Mouse (Mus musculus): ENCODE data around the gene Derl3. TPM values are rescaled to one million over a fixed set of nuclear protein-coding genes. Genes with fewer than 3 reads are reported as not detected.
A peak's percentile ranks its signal among the peaks of the same experiment; 100 is the strongest.

The Derl3 gene
- polyA plus RNA-seq, 1 experiment from 2014 or later = 2.9 TPM

DNA sequence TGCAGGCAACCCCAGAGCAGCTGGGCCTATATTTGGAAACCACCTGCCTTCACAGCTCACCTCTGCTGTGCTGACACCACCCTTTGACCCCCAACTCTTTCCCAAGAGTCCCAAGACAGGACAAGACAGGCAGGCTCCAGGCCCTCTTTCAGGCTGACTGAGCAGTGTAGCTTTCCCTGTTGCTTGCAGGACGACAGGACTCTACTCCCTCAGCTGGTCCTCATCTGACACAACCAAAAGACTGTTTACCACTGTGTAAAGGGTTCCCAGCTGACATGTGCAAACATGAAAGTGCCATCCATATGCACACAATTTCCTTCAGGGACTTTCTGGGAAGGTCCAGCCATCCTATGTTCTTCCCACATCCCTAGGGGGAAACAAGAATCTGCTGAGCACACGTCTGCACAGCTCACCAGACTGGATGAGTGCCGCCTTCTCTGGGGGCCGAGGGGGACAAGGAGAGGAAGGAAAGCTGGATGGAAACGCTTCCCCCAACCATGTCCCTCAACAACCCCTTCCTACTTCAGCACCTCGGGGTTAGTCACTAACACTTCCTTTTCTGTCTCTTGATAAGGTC is 19.9 kb downstream of the Derl3 start:
- Histone ChIP-seq H3K36me3 (ENCODE audit: control insufficient read depth, insufficient read depth, low read length) (peaks cover 5% of the 10 kb centered on the region; the same call in 1 of the 2 replicates), H3K4me1 (replicated peaks; ENCODE audit: control insufficient read depth, insufficient read depth, low read length) (no peaks in the 10 kb centered on the region), H3K4me3 (ENCODE audit: low read depth, low read length) (no peak overlapping the region), H3K27ac (ENCODE audit: low read depth, low read length) (no peak overlapping the region), H3K27me3 (ENCODE audit: control insufficient read depth, insufficient read depth, low read length) (no peaks in the 10 kb centered on the region), H3K9me3 (ENCODE audit: control insufficient read depth, low read length) (no peaks in the 10 kb centered on the region), H3K4me2 (replicated peaks; ENCODE audit: low read depth, low read length) (no peak overlapping the region), H3K9ac (ENCODE audit: low read depth, low read length) (no peak overlapping the region)
- no peak for ATAC-seq (ENCODE audit: low FRiP score)
- WGBS = 76% methylated on average over 6 of the region's 6 CpGs
- no peak for DNase-seq (ENCODE audit: low spot score)

GRCm38 (mm10) chr10:75915557-75915956 is 22.3 kb downstream of the Derl3 start:
- H3K4me1 ChIP-seq (replicated peaks; ENCODE audit: control insufficient read depth, insufficient read depth, low read length) = no peaks in the 10 kb centered on the region
- WGBS = 88% methylated on average over 7 of the region's 7 CpGs
- DNase-seq (ENCODE audit: low spot score) (no peak), ATAC-seq (ENCODE audit: low FRiP score) (no peak)
- H3K27me3 ChIP-seq (ENCODE audit: control insufficient read depth, insufficient read depth, low read length) = no peaks in the 10 kb centered on the region
- peaks cover 5% of the 10 kb centered on the region; the same call in 1 of the 2 replicates for H3K36me3 ChIP-seq (ENCODE audit: control insufficient read depth, insufficient read depth, low read length)
- H3K27ac ChIP-seq (ENCODE audit: low read depth, low read length) = no peak overlapping the region
- H3K4me3 ChIP-seq (ENCODE audit: low read depth, low read length) = no peak overlapping the region
- H3K9ac ChIP-seq (ENCODE audit: low read depth, low read length) = no peak overlapping the region
- no peaks in the 10 kb centered on the region for H3K9me3 ChIP-seq (ENCODE audit: control insufficient read depth, low read length)
- H3K4me2 ChIP-seq (replicated peaks; ENCODE audit: low read depth, low read length) = no peak overlapping the region

GRCm38 (mm10) chr10:75916840-75917239 is 23.6 kb downstream of the Derl3 start:
- H3K9me3 ChIP-seq (ENCODE audit: control insufficient read depth, low read length) = no peaks in the 10 kb centered on the region
- no peak for ATAC-seq (ENCODE audit: low FRiP score)
- no peak for DNase-seq (ENCODE audit: low spot score)
- H3K9ac ChIP-seq (ENCODE audit: low read depth, low read length) = no peak overlapping the region
- H3K27ac ChIP-seq (ENCODE audit: low read depth, low read length) = no peak overlapping the region
- H3K4me3 ChIP-seq (ENCODE audit: low read depth, low read length) = no peak overlapping the region
- H3K4me1 ChIP-seq (replicated peaks; ENCODE audit: control insufficient read depth, insufficient read depth, low read length) = no peaks in the 10 kb centered on the region
- no peak overlapping the region for H3K4me2 ChIP-seq (replicated peaks; ENCODE audit: low read depth, low read length)
- WGBS = 73% methylated on average over 8 of the region's 8 CpGs
- H3K27me3 ChIP-seq (ENCODE audit: control insufficient read depth, insufficient read depth, low read length) = no peaks in the 10 kb centered on the region
- H3K36me3 ChIP-seq (ENCODE audit: control insufficient read depth, insufficient read depth, low read length) = no peaks in the 10 kb centered on the region

DNA sequence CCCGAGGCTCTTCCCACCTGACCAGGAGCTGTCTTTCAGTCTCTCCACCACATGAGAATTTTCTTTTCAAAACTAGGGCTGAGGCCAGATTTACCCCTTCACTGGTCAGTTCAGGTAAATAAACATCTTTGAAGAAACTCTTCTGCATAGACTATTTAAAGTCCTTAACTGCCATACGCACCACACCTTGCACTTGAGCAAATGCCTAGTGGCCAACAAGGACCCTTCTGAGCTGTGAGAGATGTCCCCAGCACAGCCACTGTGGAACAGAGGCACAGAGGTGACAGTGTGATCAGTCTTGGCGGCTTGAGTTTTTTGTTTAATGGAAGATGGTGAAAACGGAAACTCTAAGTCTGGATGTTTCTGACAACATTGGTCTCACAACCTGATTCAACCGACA is 25.8 kb downstream of the Derl3 start:
- WGBS = 85% methylated on average over 5 of the region's 5 CpGs

DNA sequence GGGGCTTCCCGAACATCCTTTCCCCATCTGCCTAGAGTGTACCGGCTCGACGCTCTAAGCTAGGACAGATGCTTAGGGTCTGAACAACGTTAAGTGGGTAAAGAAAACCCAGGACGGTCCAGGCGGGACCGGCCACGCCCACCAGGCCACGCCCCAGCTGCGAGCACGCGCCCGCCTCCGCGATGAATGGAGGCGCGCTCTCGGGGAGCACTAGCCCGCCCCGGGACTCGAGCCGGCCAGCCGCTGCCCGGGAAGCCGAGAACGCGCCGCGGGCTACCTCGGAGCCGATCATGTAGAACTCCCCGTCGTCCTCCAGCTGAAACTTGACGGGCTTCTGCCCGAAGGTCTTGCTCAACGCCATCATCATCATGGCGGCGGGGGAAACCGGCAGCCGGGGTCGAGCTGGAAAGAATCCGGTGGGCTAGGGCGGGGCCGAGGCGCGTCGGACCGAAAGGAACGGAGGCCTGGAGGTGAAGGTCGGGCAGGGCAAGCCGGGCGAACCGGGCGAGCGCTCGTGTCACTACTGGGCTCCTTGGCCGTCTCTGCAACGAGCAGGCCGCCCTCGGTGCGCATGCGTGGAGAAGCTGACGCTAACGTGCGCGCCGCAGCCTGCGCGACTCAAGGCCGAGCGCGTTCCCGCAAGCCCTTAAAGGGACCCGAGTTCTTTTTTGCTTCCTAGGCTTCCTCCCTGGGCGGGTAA is 28.0 kb downstream of the Derl3 start, which contains the start of gene Smarcb1:
Smarcb1 (minus strand) TSS at position 592 of the 700 bp plus-strand sequence.
- Histone ChIP-seq H3K9ac (ENCODE audit: low read depth, low read length) (peak within 1 kb of the TSS; percentile 95), H3K27ac (ENCODE audit: low read depth, low read length) (peak within 1 kb of the TSS; percentile 94), H3K9me3 (ENCODE audit: control insufficient read depth, low read length) (no peaks in the 10 kb centered on the region), H3K4me3 (ENCODE audit: low read depth, low read length) (peak within 1 kb of the TSS; percentile 81), H3K36me3 (ENCODE audit: control insufficient read depth, insufficient read depth, low read length) (no peaks in the 10 kb centered on the region), H3K27me3 (ENCODE audit: control insufficient read depth, insufficient read depth, low read length) (no peaks in the 10 kb centered on the region), H3K4me2 (replicated peaks; ENCODE audit: low read depth, low read length) (peak within 1 kb of the TSS; percentile 70), H3K4me1 (replicated peaks; ENCODE audit: control insufficient read depth, insufficient read depth, low read length) (no peaks in the 10 kb centered on the region)
- ATAC-seq (ENCODE audit: low FRiP score) (peak; percentile 89), DNase-seq (ENCODE audit: low spot score) (peak; percentile 99)
- under 1% methylated on average over 75 of the region's 76 CpGs for WGBS

More for the DNA sequence above, 25.8 kb downstream of the Derl3 start:
- no peak overlapping the region for H3K4me2 ChIP-seq (replicated peaks; ENCODE audit: low read depth, low read length)
- H3K4me1 ChIP-seq (replicated peaks; ENCODE audit: control insufficient read depth, insufficient read depth, low read length) = no peaks in the 10 kb centered on the region
- H3K9ac ChIP-seq (ENCODE audit: low read depth, low read length) = no peak overlapping the region
- H3K9me3 ChIP-seq (ENCODE audit: control insufficient read depth, low read length) = no peaks in the 10 kb centered on the region
- no peak for ATAC-seq (ENCODE audit: low FRiP score)
- H3K36me3 ChIP-seq (ENCODE audit: control insufficient read depth, insufficient read depth, low read length) = no peaks in the 10 kb centered on the region
- no peak overlapping the region for H3K4me3 ChIP-seq (ENCODE audit: low read depth, low read length)
- H3K27me3 ChIP-seq (ENCODE audit: control insufficient read depth, insufficient read depth, low read length) = no peaks in the 10 kb centered on the region
- H3K27ac ChIP-seq (ENCODE audit: low read depth, low read length) = no peak overlapping the region
- no peak for DNase-seq (ENCODE audit: low spot score)

DNA sequence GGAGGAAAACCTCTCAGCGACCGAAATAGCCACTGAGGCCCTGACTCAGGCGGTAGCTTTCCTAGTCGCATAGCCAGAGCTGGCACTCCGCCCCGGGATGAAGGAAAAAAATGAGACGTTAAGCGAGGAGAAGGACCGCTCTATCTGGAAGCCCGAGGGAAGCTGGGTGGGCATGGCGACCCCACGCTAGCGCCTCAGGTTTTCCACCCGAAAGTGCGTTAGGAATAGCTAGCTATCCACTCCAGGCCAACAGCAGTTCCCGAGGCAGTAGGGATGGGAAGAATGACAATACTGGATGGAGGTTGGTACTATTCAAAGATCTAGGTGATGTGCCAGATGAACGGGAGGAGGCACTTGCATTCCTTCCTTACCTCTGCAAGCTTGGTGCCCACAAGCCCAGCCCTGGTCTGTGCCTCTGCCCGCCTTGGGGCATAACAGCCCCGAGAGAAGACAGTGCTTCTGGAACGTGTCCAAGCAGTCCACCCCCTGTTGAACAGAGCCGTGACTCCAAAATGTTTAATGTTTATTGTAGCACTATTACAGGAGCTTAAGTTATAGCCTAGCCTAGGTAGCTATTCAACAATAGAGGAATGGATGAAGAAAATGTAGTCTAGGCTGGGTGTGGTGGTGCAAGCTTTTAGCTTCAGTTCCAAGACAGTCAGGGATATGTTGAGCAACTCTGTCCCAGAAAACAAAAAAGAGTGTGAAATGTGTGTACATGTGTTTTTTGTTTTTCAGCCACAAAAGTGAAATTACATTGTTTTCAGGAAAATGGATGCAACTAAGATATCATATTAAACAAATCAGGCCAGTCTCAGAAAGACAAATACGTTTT is 28.7 kb downstream of the Derl3 start:
- Histone ChIP-seq H3K4me3 (ENCODE audit: low read depth, low read length) (peak overlapping the region; percentile 81), H3K27ac (ENCODE audit: low read depth, low read length) (peak overlapping the region; percentile 94), H3K4me2 (replicated peaks; ENCODE audit: low read depth, low read length) (peak overlapping the region; percentile 70), H3K9me3 (ENCODE audit: control insufficient read depth, low read length) (no peaks in the 10 kb centered on the region), H3K27me3 (ENCODE audit: control insufficient read depth, insufficient read depth, low read length) (no peaks in the 10 kb centered on the region), H3K9ac (ENCODE audit: low read depth, low read length) (peak overlapping the region; percentile 95), H3K36me3 (ENCODE audit: control insufficient read depth, insufficient read depth, low read length) (no peaks in the 10 kb centered on the region), H3K4me1 (replicated peaks; ENCODE audit: control insufficient read depth, insufficient read depth, low read length) (no peaks in the 10 kb centered on the region)
- DNase-seq (ENCODE audit: low spot score) = no peak
- 6% methylated on average over 22 of the region's 22 CpGs for whole genome bisulfite sequencing
- ATAC-seq (ENCODE audit: low FRiP score) = peak; percentile 20; the same call in 1 of the 2 replicates

DNA sequence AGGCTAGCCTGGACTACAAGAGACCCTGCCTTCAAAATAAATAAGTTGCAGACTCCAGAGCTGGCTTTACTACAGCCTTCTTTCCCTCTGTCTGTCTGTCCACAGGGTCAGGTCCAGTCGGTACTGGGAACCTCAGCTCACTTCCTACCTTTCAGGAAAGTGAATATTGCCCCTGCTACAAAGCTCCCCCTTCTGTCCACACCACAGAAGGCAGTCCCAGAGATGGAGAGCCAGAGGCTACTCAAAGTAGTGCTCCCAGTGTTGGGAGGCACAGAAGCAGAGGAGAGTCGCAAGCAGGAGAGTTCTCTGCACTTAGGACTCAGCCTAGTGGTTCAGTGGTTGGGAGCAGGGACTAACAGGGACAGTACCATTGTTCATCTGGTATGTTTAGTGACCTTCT is 31.1 kb downstream of the Derl3 start:
- H3K4me2 ChIP-seq (replicated peaks; ENCODE audit: low read depth, low read length) = no peak overlapping the region
- 74% methylated on average over 2 of the region's 2 CpGs for WGBS

GRCm38 (mm10) chr10:75926396-75926795 is 33.2 kb downstream of the Derl3 start:
- 77% methylated on average over 13 of the region's 13 CpGs for WGBS
- Histone ChIP-seq H3K4me1 (replicated peaks; ENCODE audit: control insufficient read depth, insufficient read depth, low read length) (no peaks in the 10 kb centered on the region), H3K36me3 (ENCODE audit: control insufficient read depth, insufficient read depth, low read length) (no peaks in the 10 kb centered on the region), H3K27ac (ENCODE audit: low read depth, low read length) (no peak overlapping the region), H3K9ac (ENCODE audit: low read depth, low read length) (no peak overlapping the region), H3K4me3 (ENCODE audit: low read depth, low read length) (no peak overlapping the region), H3K4me2 (replicated peaks; ENCODE audit: low read depth, low read length) (no peak overlapping the region), H3K9me3 (ENCODE audit: control insufficient read depth, low read length) (no peaks in the 10 kb centered on the region), H3K27me3 (ENCODE audit: control insufficient read depth, insufficient read depth, low read length) (peaks cover 9% of the 10 kb centered on the region)
- ATAC-seq (ENCODE audit: low FRiP score) (no peak), DNase-seq (ENCODE audit: low spot score) (no peak)

More for the DNA sequence above, 31.1 kb downstream of the Derl3 start:
- H3K4me3 ChIP-seq (ENCODE audit: low read depth, low read length) = no peak overlapping the region
- no peaks in the 10 kb centered on the region for H3K9me3 ChIP-seq (ENCODE audit: control insufficient read depth, low read length)
- H3K27ac ChIP-seq (ENCODE audit: low read depth, low read length) = no peak overlapping the region
- no peaks in the 10 kb centered on the region for H3K27me3 ChIP-seq (ENCODE audit: control insufficient read depth, insufficient read depth, low read length)
- H3K36me3 ChIP-seq (ENCODE audit: control insufficient read depth, insufficient read depth, low read length) = no peaks in the 10 kb centered on the region
- DNase-seq (ENCODE audit: low spot score) = no peak
- H3K9ac ChIP-seq (ENCODE audit: low read depth, low read length) = no peak overlapping the region
- ATAC-seq (ENCODE audit: low FRiP score) = no peak
- H3K4me1 ChIP-seq (replicated peaks; ENCODE audit: control insufficient read depth, insufficient read depth, low read length) = no peaks in the 10 kb centered on the region

All from hindbrain, embryonic 11.5 days (tissue).